Mouse (Mus musculus) layer of hippocampus, postnatal 25 days (tissue): ENCODE data around the gene Cdkn2a. TPM values are rescaled to one million over a fixed set of nuclear protein-coding genes. Genes with fewer than 3 reads are reported as not detected.

Experiments used
- DNase-seq, 2 experiments: peaks; one replicate each; pipeline ENCODE4 v3.0.0; 2022; ENCODE audit warnings: mixed read lengths in 2 of 2, low spot score in 1 of 2; ENCODE audit errors: extremely low spot score in 1 of 2
- total RNA-seq, 2 experiments: library from RNA; stranded (reverse); gene quantifications; 2 replicates each; pipeline ENCODE4 v1.2.3; 2021

The Cdkn2a gene
- total RNA-seq, 2 experiments from 2014 or later: 0.42 to 0.56 TPM

DNA sequence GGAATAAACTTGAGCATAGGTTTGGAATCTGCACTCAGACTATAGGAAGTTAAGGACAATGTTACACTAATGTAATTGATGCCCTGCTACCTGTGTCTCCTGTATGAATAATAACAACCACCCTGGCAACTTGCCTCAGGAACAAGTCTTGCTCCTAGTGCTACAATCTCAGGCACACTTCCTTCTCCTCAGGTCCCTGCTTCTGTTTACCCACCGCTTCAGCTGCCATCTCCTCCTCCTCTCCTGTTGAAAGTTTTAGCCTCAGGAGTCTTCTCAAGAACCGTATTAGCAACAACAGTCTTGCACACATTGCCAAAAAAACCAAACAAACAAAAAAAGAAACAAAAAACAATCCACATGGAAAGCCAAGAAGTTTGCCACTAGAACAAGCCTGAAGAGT lies 14.8 kb downstream of the Cdkn2a start:
- no peak for DNase-seq

DNA sequence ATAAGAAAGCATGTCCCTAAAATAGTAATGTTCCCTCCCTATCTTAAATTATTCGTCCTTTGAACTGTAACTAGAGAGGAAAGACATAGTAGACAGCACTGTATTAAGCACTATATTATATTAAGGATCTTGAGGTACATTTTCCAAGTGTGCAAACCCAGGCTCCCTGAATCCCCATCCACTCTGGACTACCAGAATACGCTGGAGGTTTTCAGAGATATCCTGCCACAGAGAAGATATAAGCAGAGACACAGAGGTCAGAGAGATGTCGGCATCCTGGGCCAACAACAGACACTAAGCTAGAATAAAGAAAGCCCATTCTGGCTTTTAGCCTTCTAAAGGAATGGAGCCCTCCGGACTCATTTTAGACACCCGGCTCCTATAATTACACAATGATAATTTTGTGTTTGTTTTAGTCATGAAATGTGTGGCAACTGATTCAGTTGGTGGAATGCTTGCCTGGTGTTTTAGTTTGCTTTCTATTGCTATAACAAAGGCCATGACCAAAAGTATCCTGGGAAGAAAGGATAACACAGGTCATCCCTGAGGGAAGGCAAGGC lies 17.0 kb downstream of the Cdkn2a start:
- DNase-seq: no peak

DNA sequence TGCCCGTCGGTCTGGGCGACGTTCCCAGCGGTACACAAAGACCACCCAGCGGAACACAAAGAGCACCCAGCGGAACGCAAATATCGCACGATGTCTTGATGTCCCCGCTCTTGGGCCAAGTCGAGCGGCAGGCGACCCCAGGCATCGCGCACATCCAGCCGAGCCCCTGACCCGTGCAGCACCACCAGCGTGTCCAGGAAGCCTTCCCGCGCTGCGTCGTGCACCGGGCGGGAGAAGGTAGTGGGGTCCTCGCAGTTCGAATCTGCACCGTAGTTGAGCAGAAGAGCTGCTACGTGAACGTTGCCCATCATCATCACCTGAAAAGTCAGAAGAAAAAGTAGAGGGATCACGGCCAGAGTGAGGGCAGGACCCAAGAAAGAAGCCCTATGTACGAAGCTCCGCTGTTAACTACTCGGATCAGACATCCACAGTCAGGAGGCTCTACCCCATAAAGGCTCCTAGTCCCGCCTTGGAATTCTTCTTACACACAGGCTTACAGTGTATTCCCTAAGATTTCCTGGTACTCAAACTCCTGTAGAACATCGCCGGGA lies 17.7 kb downstream of the Cdkn2a start:
- DNase-seq: no peak

DNA sequence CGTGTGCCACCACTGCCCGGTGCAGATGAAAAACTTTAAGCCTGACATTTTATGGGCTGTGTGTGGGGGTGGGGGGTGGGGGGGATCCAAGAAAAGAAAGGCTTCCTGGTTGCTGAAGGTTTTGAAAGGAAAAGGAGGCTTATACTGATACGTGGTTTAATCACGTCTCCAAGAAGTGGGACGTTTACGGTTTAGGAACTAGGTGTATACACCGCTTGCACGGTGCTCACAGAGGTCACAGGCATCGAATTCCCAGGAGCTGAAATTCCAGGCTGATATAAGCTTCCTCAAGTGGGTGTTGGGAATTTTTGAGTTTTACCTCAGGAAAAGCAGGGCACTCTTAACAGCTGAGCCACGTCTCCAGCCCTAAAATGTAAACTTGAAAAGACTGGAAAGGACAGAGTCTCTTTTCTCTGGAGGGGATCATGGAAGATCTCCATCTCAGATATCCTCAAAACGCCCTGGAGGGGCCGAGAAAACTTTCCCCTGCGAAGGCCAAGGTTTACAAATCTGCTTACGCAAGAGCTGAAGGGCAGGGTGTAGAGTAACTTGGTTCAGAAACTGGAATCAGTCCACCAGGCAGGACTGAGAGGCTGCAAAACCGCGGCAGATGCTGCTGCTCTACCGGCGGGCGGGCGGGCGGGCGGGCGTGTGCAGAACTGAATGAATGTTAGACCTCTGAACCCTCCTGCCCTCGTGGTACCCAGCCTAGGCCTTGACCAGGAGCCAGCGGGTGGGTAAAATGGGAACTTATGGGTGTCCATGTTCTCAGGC lies 18.5 kb downstream of the Cdkn2a start:
- no peak for DNase-seq

DNA sequence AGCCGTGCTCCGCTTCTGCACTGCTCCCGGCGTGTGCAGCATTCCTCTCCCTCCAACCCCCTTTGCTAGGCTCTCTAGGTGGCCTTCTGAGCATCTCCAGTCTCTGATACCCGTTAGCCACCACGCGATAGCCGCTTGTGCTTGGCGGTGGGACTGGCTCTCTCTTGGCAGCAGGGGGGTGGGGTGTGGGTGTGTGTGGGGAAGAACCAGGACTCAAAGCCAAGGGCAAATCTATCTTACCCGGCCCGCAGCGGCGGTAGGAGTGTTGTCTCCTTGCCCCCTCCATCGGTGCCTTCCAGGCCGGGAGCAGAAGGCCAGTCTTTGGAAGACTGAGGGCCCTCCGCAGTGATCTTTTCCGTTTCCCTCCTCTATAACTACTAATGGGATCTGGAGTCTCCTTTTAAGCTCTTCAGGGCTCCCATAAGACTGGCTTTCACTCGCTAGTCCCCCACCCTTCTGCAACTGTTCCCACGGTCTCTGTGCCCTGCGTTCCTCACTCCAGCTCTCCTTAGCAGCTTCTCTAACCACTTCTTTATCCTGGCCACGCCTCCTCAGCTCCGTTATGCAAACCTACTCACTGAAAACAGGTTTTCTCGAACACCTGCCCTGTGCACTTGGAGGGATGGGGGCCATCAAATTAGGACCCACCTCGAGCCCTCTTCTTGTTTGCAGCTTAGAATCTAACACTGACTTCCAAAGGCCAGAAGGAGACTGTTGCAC lies 19.5 kb downstream of the Cdkn2a start:
- DNase-seq: no peak

DNA sequence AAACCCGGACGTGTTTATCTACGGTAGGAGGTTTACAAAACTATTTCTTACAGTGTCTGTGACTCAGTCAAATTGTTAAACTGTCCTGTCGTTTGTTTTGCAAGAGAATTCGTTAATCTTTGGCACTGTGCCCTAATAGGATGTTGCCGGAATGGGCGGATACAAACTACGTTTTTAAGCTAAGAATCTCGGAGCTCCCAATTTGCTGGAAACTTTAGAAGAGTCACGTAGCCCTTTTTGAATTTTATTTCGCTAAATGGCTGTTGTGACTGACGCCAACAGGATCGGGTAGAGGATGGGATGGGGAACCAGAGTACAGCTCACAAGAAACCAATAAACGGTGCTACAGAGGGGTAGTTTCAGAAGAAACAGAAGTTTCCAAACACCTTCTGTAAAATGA lies 20.4 kb downstream of the Cdkn2a start:
- no peak for DNase-seq

DNA sequence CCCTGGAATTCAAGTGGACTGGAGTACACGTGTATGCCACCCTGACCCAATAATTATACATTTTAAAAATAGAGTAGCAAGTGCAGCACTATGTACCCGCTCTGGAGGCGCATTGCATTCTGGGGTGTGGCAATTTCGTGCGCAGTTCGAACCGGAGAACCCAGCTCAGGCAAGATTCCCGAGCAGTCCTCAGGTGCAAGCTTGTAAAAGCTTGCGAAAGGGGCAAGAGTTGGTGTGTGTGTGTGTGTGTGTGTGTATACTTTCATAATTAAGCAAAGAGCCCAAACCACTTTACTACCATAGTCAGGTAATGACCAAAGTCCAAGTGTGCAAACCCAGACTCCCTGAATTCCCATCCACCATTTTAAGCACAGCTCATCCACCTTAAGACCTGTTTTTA lies 20.9 kb downstream of the Cdkn2a start:
- DNase-seq: no peak

DNA sequence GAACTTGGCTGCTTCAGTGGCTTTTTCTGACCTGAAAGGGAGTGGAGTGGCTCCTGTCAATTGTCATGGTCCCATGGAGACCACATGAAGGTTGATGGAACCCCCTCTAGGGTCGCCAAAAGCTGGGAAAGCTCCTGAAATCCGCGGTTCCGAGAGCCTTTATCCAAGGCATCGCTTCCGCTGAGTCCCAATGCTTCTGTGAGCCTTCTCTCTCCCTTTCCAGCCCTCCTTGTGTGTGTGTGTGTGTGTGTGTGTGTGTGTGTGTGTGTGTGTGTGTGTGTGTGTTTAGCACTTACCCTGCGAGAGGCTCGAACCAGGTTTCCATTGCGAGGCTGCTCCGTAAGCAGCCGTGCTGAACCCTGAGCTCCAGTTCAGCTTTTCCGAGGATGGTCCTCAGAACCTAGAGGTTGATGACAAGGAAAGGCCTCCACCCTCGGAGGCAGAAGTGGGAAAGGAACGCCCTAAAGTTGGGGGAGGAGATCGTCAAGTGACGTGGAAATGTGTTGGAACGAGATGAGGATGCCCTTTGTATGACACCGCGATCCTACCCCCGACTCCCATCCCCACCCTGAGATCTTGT lies 21.4 kb downstream of the Cdkn2a start:
- no peak for DNase-seq

DNA sequence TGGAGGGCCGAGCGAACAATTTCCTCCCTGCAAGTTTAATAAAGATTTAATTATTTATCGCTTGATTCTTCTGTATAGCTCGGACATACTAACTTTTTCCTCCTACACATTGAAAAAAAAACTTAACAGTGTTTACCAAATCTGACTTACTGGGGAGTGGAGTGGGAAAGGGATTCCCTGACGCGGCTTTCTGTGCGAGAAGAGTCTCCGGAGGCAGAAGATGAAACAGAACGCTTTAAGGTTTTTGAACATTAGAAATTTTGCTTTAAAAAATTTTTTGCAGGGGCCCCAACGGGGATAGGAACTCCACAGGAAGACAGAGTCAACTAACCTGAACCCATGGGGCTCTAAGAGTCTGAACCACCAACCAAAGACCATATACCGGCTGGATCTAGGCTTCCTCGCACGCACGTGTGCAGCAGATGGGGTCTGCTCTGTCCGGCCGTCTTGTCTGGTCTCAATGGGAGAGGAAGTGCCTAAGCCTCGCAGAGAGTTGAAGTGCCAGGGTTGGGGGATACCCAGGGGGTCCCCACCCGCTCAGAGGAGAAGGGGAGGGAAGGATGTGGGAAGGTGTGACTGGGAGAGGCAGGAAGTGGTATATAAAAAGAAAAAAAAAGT lies 22.2 kb downstream of the Cdkn2a start:
- no peak for DNase-seq

DNA sequence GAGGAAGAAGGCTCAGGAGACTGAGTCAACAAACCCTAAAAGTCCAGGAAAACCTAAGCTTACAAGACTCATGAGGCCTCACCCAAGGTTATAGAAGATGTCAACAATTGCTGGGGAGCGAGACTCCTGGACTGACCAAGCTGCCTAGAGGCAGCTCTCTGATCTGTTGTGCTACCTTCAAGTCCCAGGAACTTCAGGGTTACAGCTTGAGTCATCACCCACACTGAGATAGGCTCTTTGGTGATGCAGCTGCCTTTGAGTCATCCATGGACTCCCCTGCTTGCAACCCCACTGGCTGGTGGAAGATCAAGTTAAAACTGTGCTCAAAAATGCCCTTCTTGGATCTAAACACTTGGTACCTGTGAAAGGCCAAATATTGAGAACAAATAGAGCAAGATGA lies 36.7 kb downstream of the Cdkn2a start:
- no peak for DNase-seq

DNA sequence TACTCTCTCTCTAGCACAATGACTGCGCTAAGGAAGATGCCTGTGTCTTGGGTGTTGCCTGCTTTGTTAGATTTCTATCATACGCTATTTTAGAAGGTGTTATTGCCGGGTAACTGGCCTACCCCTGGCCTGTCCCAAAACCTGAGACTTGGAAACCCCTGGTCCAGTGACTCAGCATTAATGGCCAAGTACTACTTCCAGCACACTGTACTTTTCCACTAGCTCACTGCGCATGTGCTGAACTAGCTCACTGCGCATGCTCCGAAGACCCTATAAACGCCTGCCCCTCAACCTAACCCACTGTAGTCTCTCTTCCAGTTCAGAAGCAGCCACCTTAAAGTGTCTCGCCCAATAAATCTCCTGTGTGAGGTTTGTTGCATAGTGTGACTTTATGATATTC lies 60.0 kb downstream of the Cdkn2a start:
- no peak for DNase-seq

Other genes with a start within 250 kb of the Cdkn2a start
- gene Mtap, start 157.5 kb downstream of the Cdkn2a start, total RNA-seq: 1 to 10 TPM; 9.2 to 9.8 TPM
- 1 to 10 TPM; 1.2 to 1.9 TPM for gene Cdkn2b, start 16.4 kb upstream of the Cdkn2a start, total RNA-seq